Mouse (Mus musculus) lung, embryonic 15.5 days (tissue): Measurements from ENCODE around the gene Rab4b. TPM values are rescaled to one million over a fixed set of nuclear protein-coding genes. Genes with fewer than 3 reads are reported as not detected.

Experiments used
- ATAC-seq: fragments of 200-750 bp; cut with Nextera tagmentation; 2 replicates; pipeline ENCODE4 v1.8.0; 2017; ENCODE audit warnings: moderate number of reproducible peaks, borderline replicate concordance; ENCODE audit not compliant: low FRiP score, low TSS enrichment; ENCODE audit errors: extremely low read depth
- H3K27ac ChIP-seq: fragments of 300-500 bp; sonication (generic); 2 replicates; pipeline ENCODE4 v1.5.1; 2015; ENCODE audit warnings: moderate library complexity, mild to moderate bottlenecking, inconsistent platforms
- H3K27me3 ChIP-seq: fragments of 300-500 bp; sonication (generic); 2 replicates; pipeline ENCODE4 v1.6.1; 2015; ENCODE audit warnings: inconsistent platforms
- H3K36me3 ChIP-seq: fragments of 300-500 bp; sonication (generic); 2 replicates; pipeline ENCODE4 v1.6.1; 2015; ENCODE audit warnings: inconsistent platforms
- H3K4me1 ChIP-seq: fragments of 300-500 bp; sonication (generic); 2 replicates; pipeline ENCODE4 v1.6.1; 2015; ENCODE audit warnings: inconsistent platforms
- H3K4me2 ChIP-seq: fragments of 300-500 bp; sonication (generic); 2 replicates; pipeline ENCODE4 v1.6.1; 2015; ENCODE audit warnings: inconsistent platforms, mild to moderate bottlenecking, moderate library complexity
- H3K4me3 ChIP-seq: fragments of 300-500 bp; sonication (generic); 2 replicates; pipeline ENCODE4 v1.5.1; 2015; ENCODE audit warnings: mild to moderate bottlenecking, inconsistent platforms
- H3K9ac ChIP-seq: fragments of 300-500 bp; sonication (generic); 2 replicates; pipeline ENCODE4 v1.6.1; 2015; ENCODE audit warnings: inconsistent platforms
- H3K9me3 ChIP-seq: fragments of 300-500 bp; sonication (generic); 2 replicates; pipeline ENCODE4 v1.6.1; 2016; ENCODE audit warnings: inconsistent platforms
- WGBS: fragments of 180-500 bp; shearing (Covaris S2); methylation state at CpG from one replicate; pipeline ENCODE4 v1.1.7; 2015; 5-methylcytosine and 5-hydroxymethylcytosine counted together
- polyA plus RNA-seq: library from polyadenylated mRNA; unstranded; fragments of >200 nt; fragmentation: Nextera tagmentation; extraction: Ambion mirVana; gene quantifications from 2 replicates; pipeline ENCODE4 v1.2.1, GENCODE M21; 2015

The Rab4b gene
- polyA plus RNA-seq, 1 experiment from 2014 or later = 71.6 TPM

- Histone ChIP-seq H3K27me3 (no peaks in the 10 kb centered on the region), H3K36me3 (0 out of 2 replicates have a peak, but pooled peaks cover 25% of the 10 kb centered on the region), H3K4me1 (peaks cover 54% of the 10 kb centered on the region), H3K4me3 (peak overlapping the region; percentile 60), H3K27ac (peak overlapping the region; percentile 99), H3K9ac (peak overlapping the region; percentile 82), H3K9me3 (no peaks in the 10 kb centered on the region), H3K4me2 (peak overlapping the region; percentile 85)
- WGBS = 2% methylated on average over 8 of the region's 8 CpGs
- no peak for ATAC-seq
Observed at GRCm38 (mm10) chr7:27165696-27166095, 13.0 kb downstream of the Rab4b start.

DNA sequence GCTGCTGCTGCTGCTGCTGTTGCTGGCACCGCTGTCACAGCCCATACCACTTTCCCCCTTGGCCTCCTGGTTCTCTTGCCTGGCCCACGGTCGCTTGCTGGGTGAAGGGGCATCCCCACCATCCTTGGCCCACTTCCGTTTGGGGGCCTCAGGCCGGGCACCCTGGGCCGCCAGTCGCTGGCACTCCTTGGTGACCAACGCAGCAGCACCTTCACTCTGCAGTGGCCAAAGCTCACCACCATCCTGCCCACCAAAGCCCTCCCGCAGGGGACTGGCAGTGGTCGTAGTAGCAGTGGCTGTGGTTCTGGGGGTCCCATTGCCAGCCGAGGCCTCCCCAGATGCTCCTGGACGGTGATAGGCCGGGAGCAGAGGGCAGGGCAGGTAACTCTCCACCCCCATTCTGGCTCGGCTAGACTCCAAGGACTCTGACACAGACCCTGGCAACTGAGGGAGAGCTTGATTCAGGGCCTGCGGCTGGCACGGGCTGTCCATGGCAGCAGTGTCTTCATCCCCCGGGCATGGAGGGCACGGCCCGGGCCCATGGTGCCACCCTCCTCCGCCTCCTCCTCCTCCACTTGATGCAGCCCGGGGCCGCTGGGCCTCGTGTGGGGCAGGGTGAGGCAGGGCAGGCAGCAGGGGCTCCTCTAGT, 13.6 kb downstream of the Rab4b start:
- H3K9me3 ChIP-seq = no peaks in the 10 kb centered on the region
- H3K4me1 ChIP-seq = peaks cover 59% of the 10 kb centered on the region
- peak overlapping the region; percentile 85 for H3K4me2 ChIP-seq
- H3K27ac ChIP-seq = 0 out of 2 replicates have a peak overlapping the region, but pooled peaks have one; percentile 37
- ATAC-seq = no peak
- 63% methylated on average over 23 of the region's 23 CpGs for WGBS
- 0 out of 2 replicates have a peak, but pooled peaks cover 28% of the 10 kb centered on the region for H3K36me3 ChIP-seq
- peak overlapping the region; percentile 82 for H3K9ac ChIP-seq
- H3K4me3 ChIP-seq = peak overlapping the region; percentile 60
- no peaks in the 10 kb centered on the region for H3K27me3 ChIP-seq

GRCm38 (mm10) chr7:27164112-27164947, 14.4 kb downstream of the Rab4b start:
- H3K4me2 ChIP-seq = peak overlapping the region; percentile 85
- H3K36me3 ChIP-seq = peaks cover 32% of the 10 kb centered on the region
- no peak for ATAC-seq
- no peaks in the 10 kb centered on the region for H3K27me3 ChIP-seq
- H3K27ac ChIP-seq = 0 out of 2 replicates have a peak overlapping the region, but pooled peaks have one; percentile 37
- 79% methylated on average over 33 of the region's 33 CpGs for WGBS
- peaks cover 62% of the 10 kb centered on the region for H3K4me1 ChIP-seq
- peak overlapping the region; percentile 82 for H3K9ac ChIP-seq
- H3K9me3 ChIP-seq = no peaks in the 10 kb centered on the region
- H3K4me3 ChIP-seq = peak overlapping the region; percentile 60

GRCm38 (mm10) chr7:27163450-27163805, 15.3 kb downstream of the Rab4b start:
- H3K9me3 ChIP-seq = no peaks in the 10 kb centered on the region
- peak overlapping the region; percentile 42; the same call in 1 of the 2 replicates for H3K27ac ChIP-seq
- H3K27me3 ChIP-seq = no peaks in the 10 kb centered on the region
- H3K4me1 ChIP-seq = peaks cover 62% of the 10 kb centered on the region
- 0 out of 2 replicates have a peak overlapping the region, but pooled peaks have one; percentile 82 for H3K9ac ChIP-seq
- peak overlapping the region; percentile 60 for H3K4me3 ChIP-seq
- peak overlapping the region; percentile 85 for H3K4me2 ChIP-seq
- ATAC-seq = no peak
- WGBS = 64% methylated on average over 5 of the region's 5 CpGs
- H3K36me3 ChIP-seq = peaks cover 41% of the 10 kb centered on the region

- Histone ChIP-seq H3K4me1 (peaks cover 62% of the 10 kb centered on the region), H3K27ac (peak overlapping the region; percentile 42; the same call in 1 of the 2 replicates), H3K27me3 (no peaks in the 10 kb centered on the region), H3K9ac (peak overlapping the region; percentile 41), H3K4me2 (peak overlapping the region; percentile 85), H3K4me3 (peak overlapping the region; percentile 60; the same call in 1 of the 2 replicates), H3K9me3 (no peaks in the 10 kb centered on the region), H3K36me3 (peaks cover 47% of the 10 kb centered on the region)
- WGBS = 67% methylated on average over 5 of the region's 5 CpGs
- ATAC-seq = no peak
Observed at GRCm38 (mm10) chr7:27162780-27163449, 15.8 kb downstream of the Rab4b start.

- Histone ChIP-seq H3K36me3 (peaks cover 55% of the 10 kb centered on the region), H3K27ac (no peak overlapping the region), H3K27me3 (no peaks in the 10 kb centered on the region), H3K4me1 (peaks cover 56% of the 10 kb centered on the region), H3K4me2 (no peak overlapping the region), H3K4me3 (no peak overlapping the region), H3K9me3 (no peaks in the 10 kb centered on the region), H3K9ac (no peak overlapping the region)
- 87% methylated on average over 4 of the region's 4 CpGs for WGBS
- ATAC-seq = no peak
Observed at GRCm38 (mm10) chr7:27161744-27162143, 17.0 kb downstream of the Rab4b start.

DNA sequence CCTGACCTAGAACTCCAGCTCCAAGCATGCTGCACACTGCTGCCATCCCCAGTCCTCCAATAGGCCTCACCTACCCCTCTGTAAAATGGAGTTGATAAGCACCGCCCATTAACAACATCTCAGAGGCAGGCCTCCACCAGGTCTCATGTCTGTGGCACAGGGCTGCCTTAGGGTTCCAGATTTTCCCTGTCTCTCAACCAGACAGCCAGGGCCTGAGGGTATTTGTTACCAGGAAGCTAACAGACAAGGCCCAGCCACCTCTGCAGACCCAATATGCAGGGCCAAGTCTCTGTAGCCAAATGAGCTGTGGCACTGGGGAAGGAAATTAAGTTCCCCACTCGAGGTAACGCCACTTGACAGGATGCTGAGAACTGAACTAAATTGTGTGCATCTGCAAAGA, 17.8 kb downstream of the Rab4b start:
- 77% methylated on average over 3 of the region's 3 CpGs for WGBS
- peaks cover 56% of the 10 kb centered on the region for H3K4me1 ChIP-seq
- H3K27ac ChIP-seq = no peak overlapping the region

GRCm38 (mm10) chr7:27159882-27160281, 18.8 kb downstream of the Rab4b start:
- 12% methylated on average over 8 of the region's 8 CpGs for WGBS
- peaks cover 50% of the 10 kb centered on the region for H3K36me3 ChIP-seq
- H3K9ac ChIP-seq = no peak overlapping the region
- H3K4me2 ChIP-seq = no peak overlapping the region
- H3K4me1 ChIP-seq = peaks cover 49% of the 10 kb centered on the region
- no peak overlapping the region for H3K4me3 ChIP-seq
- H3K27me3 ChIP-seq = no peaks in the 10 kb centered on the region
- H3K9me3 ChIP-seq = no peaks in the 10 kb centered on the region
- peak; percentile 86 for ATAC-seq
- peak overlapping the region; percentile 45; the same call in 1 of the 2 replicates for H3K27ac ChIP-seq

More for the DNA sequence above, 17.8 kb downstream of the Rab4b start:
- Histone ChIP-seq H3K4me2 (no peak overlapping the region), H3K27me3 (no peaks in the 10 kb centered on the region), H3K9me3 (no peaks in the 10 kb centered on the region), H3K4me3 (no peak overlapping the region), H3K36me3 (peaks cover 55% of the 10 kb centered on the region), H3K9ac (no peak overlapping the region)
- no peak for ATAC-seq

DNA sequence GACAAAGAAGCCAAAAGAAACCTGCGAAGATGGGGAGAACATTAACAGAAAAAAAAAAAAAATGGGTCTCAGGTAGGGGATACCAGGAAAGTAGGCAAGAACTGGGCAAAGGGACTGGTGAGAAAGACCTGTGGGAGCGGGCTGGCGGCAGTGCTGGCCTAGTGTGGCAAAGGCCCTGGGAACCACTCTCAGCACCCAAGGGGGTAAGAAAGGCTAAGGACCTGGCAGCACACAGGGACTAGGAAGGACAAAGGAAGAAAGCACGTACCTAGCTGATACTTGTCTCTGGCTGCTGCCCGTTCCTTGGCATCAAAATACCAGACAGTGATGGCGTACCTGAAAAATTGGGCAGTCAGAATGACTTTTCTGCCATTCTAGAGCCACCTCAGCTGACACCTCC, 19.4 kb downstream of the Rab4b start:
- peaks cover 44% of the 10 kb centered on the region for H3K36me3 ChIP-seq
- ATAC-seq = no peak
- peaks cover 43% of the 10 kb centered on the region for H3K4me1 ChIP-seq
- H3K27ac ChIP-seq = no peak overlapping the region
- H3K9ac ChIP-seq = no peak overlapping the region
- no peaks in the 10 kb centered on the region for H3K9me3 ChIP-seq
- 96% methylated on average over 6 of the region's 6 CpGs for WGBS
- no peak overlapping the region for H3K4me2 ChIP-seq
- no peak overlapping the region for H3K4me3 ChIP-seq
- H3K27me3 ChIP-seq = no peaks in the 10 kb centered on the region

DNA sequence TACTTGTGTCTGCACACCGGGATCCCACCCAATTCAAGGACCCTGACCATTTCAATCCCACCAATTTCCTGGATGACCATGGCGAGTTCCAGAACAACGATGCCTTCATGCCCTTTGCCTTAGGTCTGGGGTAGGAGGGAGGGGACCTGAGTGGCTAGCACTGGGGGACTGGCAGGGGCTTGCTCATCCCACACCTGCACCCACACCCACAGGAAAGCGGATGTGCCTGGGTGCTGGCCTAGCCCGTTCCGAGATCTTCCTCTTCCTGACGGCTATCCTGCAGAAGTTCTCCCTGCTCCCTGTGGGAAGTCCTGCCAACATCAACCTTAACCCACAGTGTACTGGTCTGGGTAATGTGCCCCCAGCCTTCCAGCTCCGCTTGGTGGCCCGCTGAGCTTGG, 20.5 kb downstream of the Rab4b start:
- WGBS = 95% methylated on average over 9 of the region's 9 CpGs
- no peaks in the 10 kb centered on the region for H3K27me3 ChIP-seq
- no peak overlapping the region for H3K4me2 ChIP-seq
- H3K27ac ChIP-seq = no peak overlapping the region
- no peak for ATAC-seq
- H3K9ac ChIP-seq = no peak overlapping the region
- no peaks in the 10 kb centered on the region for H3K9me3 ChIP-seq
- peaks cover 38% of the 10 kb centered on the region for H3K4me1 ChIP-seq
- peaks cover 39% of the 10 kb centered on the region for H3K36me3 ChIP-seq
- H3K4me3 ChIP-seq = no peak overlapping the region

DNA sequence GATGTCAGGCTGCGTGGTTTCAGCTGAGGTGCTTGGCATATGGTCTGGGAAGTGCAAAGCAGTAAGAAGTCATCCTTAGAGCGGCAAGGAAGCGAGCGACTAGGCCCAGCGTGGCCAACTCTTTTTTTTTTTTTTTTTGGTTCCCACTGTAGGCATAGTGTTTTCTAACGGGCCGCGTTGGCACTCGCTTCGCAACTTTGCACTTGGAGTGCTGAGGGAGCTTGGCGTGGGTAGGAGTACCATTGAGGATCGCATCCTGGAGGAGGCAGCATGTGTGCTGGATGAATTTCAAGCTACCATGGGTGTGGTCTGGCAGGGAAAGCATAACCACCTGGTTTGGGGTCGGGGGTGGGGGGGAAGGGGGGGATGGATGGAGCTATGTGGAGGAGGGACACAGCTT, 22.7 kb downstream of the Rab4b start:
- Histone ChIP-seq H3K4me3 (no peak overlapping the region), H3K36me3 (peaks cover 30% of the 10 kb centered on the region), H3K9me3 (no peaks in the 10 kb centered on the region), H3K4me1 (peaks cover 17% of the 10 kb centered on the region), H3K27me3 (no peaks in the 10 kb centered on the region), H3K4me2 (no peak overlapping the region), H3K9ac (no peak overlapping the region), H3K27ac (no peak overlapping the region)
- WGBS = 72% methylated on average over 13 of the region's 13 CpGs
- no peak for ATAC-seq
